Mouse (Mus musculus) urinary bladder, adult 2 months (tissue): Measurements from ENCODE around the gene Vmn2r112. TPM values are rescaled to one million over a fixed set of nuclear protein-coding genes. Genes with fewer than 3 reads are reported as not detected.
"Not testable (repeated sequence)": the region's sequence is repeated elsewhere in the genome, so short reads cannot be mapped to it uniquely, and the experiment has no call there.

ENCODE experiments used
- DNase-seq: peaks from one replicate; pipeline ENCODE4 v3.0.0; 2022; ENCODE audit warnings: low spot score
- polyA plus RNA-seq: library from polyadenylated mRNA; depleted of rRNA; stranded (reverse); fragments of >200 nt; gene quantifications from 2 replicates; pipeline ENCODE4 v1.2.3, GENCODE M21; 2012; rRNA removed

Gene Vmn2r112
- not detected in 2 replicates for polyA plus RNA-seq

DNA sequence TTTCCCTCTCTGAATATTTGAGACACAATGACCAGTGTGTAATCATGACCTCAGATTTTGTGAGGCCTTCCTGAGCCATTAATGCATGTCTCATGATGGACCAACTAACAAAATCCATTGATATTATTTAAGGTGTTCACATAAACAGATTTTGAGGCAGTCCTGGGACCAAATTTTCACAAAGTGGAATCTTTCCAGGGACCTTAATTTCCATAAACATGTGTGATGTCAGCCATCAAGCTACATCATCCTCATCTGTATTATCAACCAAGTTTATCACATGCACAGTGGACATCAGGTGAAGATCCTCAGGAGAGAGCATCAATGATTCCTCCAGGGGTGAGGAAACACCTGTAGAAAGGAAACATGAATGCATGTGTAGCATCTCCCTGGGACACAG is at the start of gene Vmn2r112:
Gene Vmn2r112, plus strand, starts transcription at position 301 of the 400 bp plus-strand sequence.
- not testable (repeated sequence) for DNase-seq

GRCm38 (mm10) chr17:22573382-22573781 is 27.4 kb upstream of the Vmn2r112 start, which contains the start of gene Vmn2r111:
Gene Vmn2r111 (minus strand): TSS chr17:22573482.
- DNase-seq, result not testable (repeated sequence)

DNA sequence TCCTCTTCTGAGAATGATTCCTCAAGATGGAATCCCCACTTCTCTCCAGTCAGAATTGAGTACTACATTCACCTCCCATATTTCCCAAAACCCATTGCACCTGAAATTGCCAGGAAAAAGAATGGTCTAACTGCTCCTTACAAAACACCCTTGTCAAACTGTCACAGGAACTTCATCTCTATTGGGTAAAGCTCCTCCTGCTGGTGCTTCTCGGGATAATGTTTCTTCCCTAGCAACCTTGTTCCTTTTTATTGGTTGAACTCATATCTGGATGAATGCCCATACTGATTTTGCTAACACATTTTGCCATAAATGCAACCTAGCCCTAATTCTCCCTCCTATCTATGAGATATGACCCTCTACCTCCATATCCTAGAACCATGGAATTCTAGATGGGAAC is 29.9 kb downstream of the Vmn2r112 start:
- no peak for DNase-seq

Other genes starting within 250 kb of the Vmn2r112 start
- 7.1 and 8.6 TPM in 2 replicates for gene Zfp944, start 239.6 kb upstream of the Vmn2r112 start, polyA plus RNA-seq
- gene Zfp758, start 239.5 kb upstream of the Vmn2r112 start, polyA plus RNA-seq, result 5.6 and 6.0 TPM in 2 replicates
- gene Zfp946, start 176.7 kb upstream of the Vmn2r112 start, polyA plus RNA-seq, result 7.3 and 7.7 TPM in 2 replicates
- gene Vmn2r111, start 27.5 kb upstream of the Vmn2r112 start, polyA plus RNA-seq, result not detected in 2 replicates